Mouse (Mus musculus) adrenal gland, adult 8-10 months (tissue): Measurements from ENCODE around the gene Rad51ap1. TPM values are rescaled to one million over a fixed set of nuclear protein-coding genes. Genes with fewer than 3 reads are reported as not detected.

Experiments
- total RNA-seq, 4 experiments: library from RNA; stranded (reverse); gene quantifications; 2 replicates each; pipeline ENCODE4 v1.2.4; 2022

Rad51ap1 gene
- total RNA-seq, 4 experiments from 2014 or later, result 0.73 to 2.3 (median 1.0) TPM

Other genes with a start within 250 kb of the Rad51ap1 start
- 1 to 10 TPM in 2 of 4 experiments, under 1 TPM in 2; 0.59 to 1.9 (median 1.3) TPM for gene Kcna6, start 198.9 kb downstream of the Rad51ap1 start, total RNA-seq
- gene Ndufa9, start 90.5 kb downstream of the Rad51ap1 start, total RNA-seq, result 100 to 1,000 TPM; 161 to 212 (median 180) TPM
- gene Akap3, start 86.5 kb downstream of the Rad51ap1 start, total RNA-seq, result not detected
- not detected for gene Dyrk4, start 17.7 kb downstream of the Rad51ap1 start, total RNA-seq
- 10 to 100 TPM; 20.2 to 31.5 (median 26.1) TPM for gene D6Wsu163e, start 375 bp upstream of the Rad51ap1 start, total RNA-seq
- not detected for gene Fgf6, start 76.0 kb upstream of the Rad51ap1 start, total RNA-seq
- gene Fgf23, start 133.3 kb upstream of the Rad51ap1 start, total RNA-seq, result not detected
- gene Tigar, start 170.0 kb upstream of the Rad51ap1 start, total RNA-seq, result 10 to 100 TPM; 17.6 to 25.7 (median 22.0) TPM
- gene Ccnd2, start 212.6 kb upstream of the Rad51ap1 start, total RNA-seq, result 100 to 1,000 TPM; 550 to 578 (median 567) TPM